Mouse (Mus musculus) CH12.LX (cell line): ENCODE results near the gene Ntrk3. TPM values are rescaled to one million over a fixed set of nuclear protein-coding genes. Genes with fewer than 3 reads are reported as not detected.

ENCODE experiments used
- DNase-seq: peaks from one replicate; pipeline ENCODE4 v3.0.0-alpha.2; 2013; ENCODE audit errors: extremely low read depth
- H3K27ac ChIP-seq: 2 replicates; pipeline ENCODE4 v1.5.1; 2012; ENCODE audit warnings: low read depth, mild to moderate bottlenecking, control low read depth, moderate library complexity; ENCODE audit not compliant: insufficient read depth
- H3K27me3 ChIP-seq: replicated peaks from 2 replicates; pipeline ENCODE3; 2012; ENCODE audit warnings: inconsistent platforms
- H3K36me3 ChIP-seq, 2 experiments: replicated peaks in 1 of 2; 2 replicates each; pipeline versions ENCODE3 to v1.6.1; 2012; ENCODE audit warnings: inconsistent platforms in 1 of 2, low read length in 1 of 2, mild to moderate bottlenecking in 1 of 2, mixed read lengths in 1 of 2, moderate library complexity in 1 of 2; ENCODE audit not compliant: control insufficient read depth in 1 of 2, insufficient read depth in 1 of 2
- H3K4me1 ChIP-seq, 2 experiments: 2 replicates each; pipeline ENCODE4 v1.6.1; 2012; ENCODE audit warnings: inconsistent platforms in 1 of 2, moderate library complexity in 1 of 2; ENCODE audit not compliant: insufficient read depth in 2 of 2, control insufficient read depth in 1 of 2
- H3K4me2 ChIP-seq: 2 replicates; pipeline ENCODE4 v1.6.1; 2012; ENCODE audit warnings: low read depth, mild to moderate bottlenecking, control low read depth; ENCODE audit not compliant: poor library complexity, insufficient read depth, severe bottlenecking
- H3K4me3 ChIP-seq, 3 experiments: fragments of 150-350 bp in 1 of 3; sonication (generic) in 1 of 3; replicated peaks in 1 of 3; 2 replicates each; pipeline versions ENCODE3 to v1.5.1; 2011 to 2012; ENCODE audit warnings: low read depth in 2 of 3, low read length in 2 of 3, mild to moderate bottlenecking in 2 of 3, moderate library complexity in 2 of 3, control low read depth in 1 of 3, improper control_type of control experiment in 1 of 3, inconsistent platforms in 1 of 3, mixed read lengths in 1 of 3; ENCODE audit not compliant: poor library complexity in 1 of 3
- H3K79me2 ChIP-seq: replicated peaks from 2 replicates; pipeline ENCODE4 v1.6.1; 2012; ENCODE audit warnings: mild to moderate bottlenecking, moderate library complexity; ENCODE audit not compliant: control insufficient read depth, poor library complexity, insufficient read depth, severe bottlenecking; ENCODE audit errors: extremely low read depth
- H3K9ac ChIP-seq: 2 replicates; pipeline ENCODE4 v1.6.1; 2012; ENCODE audit warnings: low read depth, mild to moderate bottlenecking, control low read depth, moderate library complexity; ENCODE audit not compliant: insufficient read depth
- H3K9me3 ChIP-seq: replicated peaks from 2 replicates; pipeline ENCODE3; 2012; ENCODE audit warnings: low read length, inconsistent platforms, mixed read lengths
- CHD2 ChIP-seq: IDR thresholded peaks from 2 replicates; pipeline ENCODE4 v1.6.1; 2011; ENCODE audit warnings: low read length, improper control_type of control experiment
- CTCF ChIP-seq, 2 experiments: IDR thresholded peaks in 1 of 2; conservative IDR thresholded peaks in 1 of 2; 2 replicates each; pipeline ENCODE4 v1.5.1; 2011 to 2012; ENCODE audit warnings: low read depth in 2 of 2, low read length in 2 of 2, improper control_type of control experiment in 1 of 2, inconsistent platforms in 1 of 2, mild to moderate bottlenecking in 1 of 2, moderate library complexity in 1 of 2
- ELF1 ChIP-seq: IDR thresholded peaks from 2 replicates; pipeline ENCODE4 v1.6.1; 2014; ENCODE audit warnings: low read depth, mild to moderate bottlenecking, inconsistent platforms, low read length, improper control_type of control experiment
- EP300 ChIP-seq: IDR thresholded peaks from 2 replicates; pipeline ENCODE4 v1.6.1; 2011; ENCODE audit warnings: low read length, improper control_type of control experiment
- ETS1 ChIP-seq: conservative IDR thresholded peaks from 2 replicates; pipeline ENCODE4 v1.6.1; 2012; ENCODE audit warnings: low read depth, mild to moderate bottlenecking, inconsistent platforms, low read length, improper control_type of control experiment, moderate library complexity
- JUN ChIP-seq: IDR thresholded peaks from 2 replicates; pipeline ENCODE4 v1.6.1; 2011; ENCODE audit warnings: low read depth, mild to moderate bottlenecking, low read length, improper control_type of control experiment, moderate library complexity; ENCODE audit not compliant: insufficient read depth
- JUND ChIP-seq: conservative IDR thresholded peaks from 2 replicates; pipeline ENCODE4 v1.6.1; 2011; ENCODE audit warnings: low read depth, low read length, improper control_type of control experiment
- MAFK ChIP-seq: IDR thresholded peaks from 2 replicates; pipeline ENCODE4 v1.6.1; 2011; ENCODE audit warnings: low read length, improper control_type of control experiment; ENCODE audit not compliant: insufficient replicate concordance
- MEF2A ChIP-seq: IDR thresholded peaks from 2 replicates; pipeline ENCODE4 v1.6.1; 2014; ENCODE audit warnings: low read depth, mild to moderate bottlenecking, inconsistent platforms, low read length, improper control_type of control experiment, borderline replicate concordance
- MYC ChIP-seq: IDR thresholded peaks from 2 replicates; pipeline ENCODE4 v1.6.1; 2011; ENCODE audit warnings: low read depth, mild to moderate bottlenecking, improper control_type of control experiment, low read length
- NELFE ChIP-seq: IDR thresholded peaks from 2 replicates; pipeline ENCODE4 v1.6.1; 2011; ENCODE audit warnings: low read depth, low read length, improper control_type of control experiment
- NRF1 ChIP-seq: IDR thresholded peaks from 2 replicates; pipeline ENCODE4 v1.6.1; 2014; ENCODE audit warnings: low read depth, mild to moderate bottlenecking, inconsistent platforms, low read length, improper control_type of control experiment, moderate library complexity
- POLR2AphosphoS2 ChIP-seq: IDR thresholded peaks from 2 replicates; pipeline ENCODE4 v1.6.1; 2011; ENCODE audit warnings: low read depth, low read length, improper control_type of control experiment
- RAD21 ChIP-seq: IDR thresholded peaks from 2 replicates; pipeline ENCODE4 v1.6.1; 2011; ENCODE audit warnings: low read depth, mild to moderate bottlenecking, low read length, improper control_type of control experiment, moderate library complexity
- RCOR1 ChIP-seq: conservative IDR thresholded peaks from 2 replicates; pipeline ENCODE4 v1.6.1; 2012; ENCODE audit warnings: low read depth, mild to moderate bottlenecking, inconsistent platforms, low read length, improper control_type of control experiment
- SIN3A ChIP-seq: IDR thresholded peaks from 2 replicates; pipeline ENCODE4 v1.6.1; 2012; ENCODE audit warnings: low read length, improper control_type of control experiment, inconsistent platforms
- SMC3 ChIP-seq: IDR thresholded peaks from 2 replicates; pipeline ENCODE4 v1.6.1; 2011; ENCODE audit warnings: low read depth, low read length, improper control_type of control experiment
- TCF12 ChIP-seq: IDR thresholded peaks from 2 replicates; pipeline ENCODE4 v1.6.1; 2014; ENCODE audit warnings: low read depth, mild to moderate bottlenecking, inconsistent platforms, low read length, improper control_type of control experiment
- USF2 ChIP-seq: conservative IDR thresholded peaks from 2 replicates; pipeline ENCODE4 v1.6.1; 2011; ENCODE audit warnings: low read depth, low read length, improper control_type of control experiment
- ZC3H11A ChIP-seq: IDR thresholded peaks from 2 replicates; pipeline ENCODE4 v1.6.1; 2012; ENCODE audit warnings: low read depth, mild to moderate bottlenecking, inconsistent platforms, low read length, improper control_type of control experiment
- ZKSCAN1 ChIP-seq: IDR thresholded peaks from 2 replicates; pipeline ENCODE4 v1.6.1; 2012; ENCODE audit warnings: low read depth, inconsistent platforms, low read length, improper control_type of control experiment, borderline replicate concordance
- dilution Hi-C: fragments of 300-500 bp; cut with MboI; formaldehyde crosslinking; loops from 2 replicates; pipeline ENCODE4 v1.14.3; 2020; ENCODE audit warnings: low sequenced_read_pairs; ENCODE audit not compliant: extremely low pct_unique_long_range_greater_than_20kb, extremely low pct_ligation_motif_present
- in situ Hi-C: fragments of 300-500 bp; cut with MboI; formaldehyde crosslinking; loops from 3 replicates; pipeline ENCODE4 v1.14.3; 2019; ENCODE audit warnings: low sequenced_read_pairs, low pct_ligation_motif_present, low pct_unique_long_range_greater_than_20kb, mixed read lengths
- polyA plus RNA-seq: library from polyadenylated mRNA; unstranded; fragments of >175 nt; gene quantifications from 2 replicates; pipeline ENCODE4 v1.2.1, GENCODE M21; 2012; ENCODE audit warnings: low read depth; ENCODE audit not compliant: insufficient read length
- total RNA-seq, 2 experiments: library from RNA; depleted of rRNA; stranded (reverse); fragments of 300-350 nt in 1 of 2; fragments of >200 nt in 1 of 2; gene quantifications; 2 replicates each; pipeline ENCODE4 v1.2.3; 2012 to 2014

The Ntrk3 gene
- total and polyA plus RNA-seq, 3 experiments = 0.21 TPM; not detected in 2

DNA sequence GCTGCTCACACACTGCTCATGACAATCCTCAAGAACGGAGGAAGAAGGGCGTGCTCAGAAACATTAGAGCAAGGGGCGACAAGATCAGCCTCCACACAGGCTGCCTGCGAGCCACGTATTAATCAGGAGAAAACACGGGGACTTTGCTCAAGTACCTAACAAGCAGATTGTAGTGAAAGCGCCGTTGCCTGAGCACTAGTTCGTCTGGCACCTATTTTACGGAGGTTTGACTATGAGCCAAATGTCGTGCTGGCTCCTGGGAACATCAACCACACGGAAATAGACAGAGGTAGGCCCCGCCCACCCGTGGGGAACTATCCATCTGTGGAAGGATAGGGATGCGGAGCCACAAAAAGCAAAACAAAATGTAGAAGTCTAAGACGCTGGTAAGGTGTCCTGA is 68.4 kb downstream of the Ntrk3 start:
- in situ Hi-C loops = no loop called here
- DNase-seq = no peak
- dilution Hi-C loops = no loop called here

DNA sequence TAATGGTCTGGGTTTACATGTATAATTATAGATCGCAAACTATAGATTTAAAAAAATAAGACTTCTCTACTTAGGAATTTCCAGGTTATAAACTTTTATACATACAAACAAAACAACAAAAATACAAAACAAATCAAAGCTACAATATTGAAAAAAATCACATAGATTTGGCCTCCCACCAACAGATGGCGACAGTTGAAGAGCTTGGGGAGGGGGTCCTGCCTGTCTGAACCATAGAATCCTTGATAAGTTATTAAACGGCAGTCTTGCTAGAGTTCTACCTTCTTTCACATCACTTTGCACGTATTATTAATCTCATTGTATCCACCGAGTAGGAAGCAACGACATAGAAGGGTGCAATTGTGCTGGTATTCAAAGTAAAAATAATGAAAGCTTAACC is 68.9 kb downstream of the Ntrk3 start:
- Histone ChIP-seq H3K36me3 (no peaks in the 10 kb centered on the region), H3K4me2 (no peak overlapping the region), H3K27ac (no peak overlapping the region), H3K4me3 (no peak overlapping the region), H3K27me3 (peaks cover 88% of the 10 kb centered on the region), H3K79me2 (no peaks in the 10 kb centered on the region), H3K4me1 (no peaks in the 10 kb centered on the region), H3K9ac (no peak overlapping the region), H3K9me3 (no peaks in the 10 kb centered on the region)
- no peak for DNase-seq
- TF ChIP-seq MEF2A (no peak), JUN (no peak), RCOR1 (no peak), MAFK (no peak), CTCF (conservative IDR thresholded peaks at IDR 0.05 in 1 of 2, IDR thresholded peaks at IDR 0.05 in 1 of 2; ENCODE audit: low read depth in 2 of 2, low read length in 2 of 2) (peak in 1 of 2 experiments; percentile 39; a peak in 2 of 4 replicates)
- in situ Hi-C loops = no loop called here
- dilution Hi-C loops = no loop called here

More for the DNA sequence above, 68.4 kb downstream of the Ntrk3 start:
- no peaks in the 10 kb centered on the region for H3K4me1 ChIP-seq
- no peak overlapping the region for H3K27ac ChIP-seq
- H3K9me3 ChIP-seq = no peaks in the 10 kb centered on the region
- no peak overlapping the region for H3K4me2 ChIP-seq
- no peaks in the 10 kb centered on the region for H3K36me3 ChIP-seq
- H3K9ac ChIP-seq = no peak overlapping the region
- TF ChIP-seq CTCF (conservative IDR thresholded peaks at IDR 0.05 in 1 of 2, IDR thresholded peaks at IDR 0.05 in 1 of 2; ENCODE audit: low read depth in 2 of 2, low read length in 2 of 2) (no peak), RAD21 (no peak), MYC (no peak), NELFE (no peak), USF2 (no peak), CHD2 (no peak), ELF1 (no peak), ETS1 (no peak), EP300 (no peak)
- H3K27me3 ChIP-seq = peaks cover 87% of the 10 kb centered on the region
- no peak overlapping the region for H3K4me3 ChIP-seq
- H3K79me2 ChIP-seq = no peaks in the 10 kb centered on the region

DNA sequence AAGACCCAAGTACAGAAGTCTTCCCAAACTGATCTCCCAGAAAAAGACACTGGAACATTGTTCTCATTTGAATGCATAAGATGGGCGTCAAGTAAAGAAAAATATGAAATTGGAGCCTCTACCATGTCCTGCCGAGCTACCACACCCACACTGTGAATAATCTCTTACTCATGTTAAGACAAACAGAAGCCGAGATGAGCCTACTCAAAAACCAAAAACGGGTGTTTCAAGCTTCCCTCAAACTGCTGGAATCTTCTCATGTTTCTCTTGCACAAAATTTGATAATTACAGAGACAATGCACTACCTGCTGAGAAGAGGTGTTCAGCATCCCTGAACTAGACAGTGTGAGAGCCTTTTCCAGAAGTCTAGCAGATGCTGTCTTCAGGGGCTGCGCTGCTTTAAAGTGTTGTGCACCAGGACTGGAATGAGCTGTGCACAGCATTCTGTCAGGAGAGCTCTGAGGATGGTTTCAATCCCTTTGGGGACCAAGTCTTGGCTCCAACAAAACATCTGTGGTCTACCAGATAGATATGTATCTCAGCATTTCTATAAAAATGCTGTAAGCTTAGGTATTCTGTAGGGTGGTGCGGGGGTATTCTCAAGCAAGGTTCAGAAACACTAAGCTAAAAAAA is 69.7 kb downstream of the Ntrk3 start:
- no peak for TF ChIP-seq NELFE
- TF ChIP-seq JUN = no peak
- no peak for TF ChIP-seq NRF1
- no peak for TF ChIP-seq JUND
- no peak for TF ChIP-seq RCOR1
- TF ChIP-seq MEF2A = no peak
- TF ChIP-seq ZC3H11A = no peak
- TF ChIP-seq ELF1 = no peak
- TF ChIP-seq CTCF (conservative IDR thresholded peaks at IDR 0.05 in 1 of 2, IDR thresholded peaks at IDR 0.05 in 1 of 2; ENCODE audit: low read depth in 2 of 2, low read length in 2 of 2) = no peak
- no peak for TF ChIP-seq POLR2AphosphoS2
- no peak for TF ChIP-seq SIN3A
- no peak for TF ChIP-seq ZKSCAN1
- no peak for TF ChIP-seq TCF12
- TF ChIP-seq SMC3 = no peak
- no peak for TF ChIP-seq MAFK
- dilution Hi-C loops (no loop called here), in situ Hi-C loops (no loop called here)
- H3K27ac ChIP-seq = no peak overlapping the region
- H3K4me3 ChIP-seq = no peak overlapping the region
- H3K36me3 ChIP-seq = no peaks in the 10 kb centered on the region
- no peaks in the 10 kb centered on the region for H3K9me3 ChIP-seq
- no peaks in the 10 kb centered on the region for H3K4me1 ChIP-seq
- no peak for DNase-seq
- no peak overlapping the region for H3K9ac ChIP-seq
- H3K4me2 ChIP-seq = no peak overlapping the region
- H3K79me2 ChIP-seq = no peaks in the 10 kb centered on the region
- peaks cover 81% of the 10 kb centered on the region for H3K27me3 ChIP-seq
